Mouse (Mus musculus) layer of hippocampus, adult 2 months (tissue): ENCODE results near the gene Lrrc23. TPM values are rescaled to one million over a fixed set of nuclear protein-coding genes. Genes with fewer than 3 reads are reported as not detected.
A peak's percentile ranks its signal among the peaks of the same experiment; 100 is the strongest.
"Not testable (repeated sequence)": the region's sequence is repeated elsewhere in the genome, so short reads cannot be mapped to it uniquely, and the experiment has no call there.

Experiments used
- DNase-seq, 2 experiments: peaks; one replicate each; pipeline ENCODE4 v3.0.0; 2022; ENCODE audit warnings: low spot score in 2 of 2
- H3K27ac ChIP-seq: fragments of 200-600 bp; 2 replicates; pipeline ENCODE4 v1.8.1; 2022
- H3K4me3 ChIP-seq: fragments of 200-600 bp; 2 replicates; pipeline ENCODE4 v1.8.1; 2022; ENCODE audit warnings: mild to moderate bottlenecking
- CTCF ChIP-seq: fragments of 200-600 bp; conservative IDR thresholded peaks from 2 replicates; pipeline ENCODE4 v1.8.1; 2022; ENCODE audit warnings: antibody characterized with exemption, mild to moderate bottlenecking, moderate library complexity
- total RNA-seq, 2 experiments: library from RNA; stranded (reverse); gene quantifications; 2 replicates each; pipeline ENCODE4 v1.2.3; 2021

Gene Lrrc23
- total RNA-seq, 2 experiments from 2014 or later: 1.4 to 1.6 TPM

- DNase-seq: no peak
- TF ChIP-seq CTCF: no peak
- Histone ChIP-seq H3K27ac (no peak overlapping the region), H3K4me3 (no peak overlapping the region)
Measured at GRCm38 (mm10) chr6:124804341-124804740, 24.8 kb upstream of the Lrrc23 start.

- not testable (repeated sequence) for H3K4me3 ChIP-seq, DNase-seq, H3K27ac ChIP-seq
Measured at GRCm38 (mm10) chr6:124803691-124804090, 24.2 kb upstream of the Lrrc23 start.

- peak; percentile 27; the same call in 1 of the 2 replicates for TF ChIP-seq CTCF
- H3K27ac ChIP-seq: no peak overlapping the region
- DNase-seq: no peak
- H3K4me3 ChIP-seq: no peak overlapping the region
Measured at GRCm38 (mm10) chr6:124803061-124803460, 23.5 kb upstream of the Lrrc23 start.

- not testable (repeated sequence) for DNase-seq, H3K27ac ChIP-seq, H3K4me3 ChIP-seq
Measured at GRCm38 (mm10) chr6:124802400-124802799, 22.9 kb upstream of the Lrrc23 start.

GRCm38 (mm10) chr6:124796200-124796599, 16.7 kb upstream of the Lrrc23 start:
- Histone ChIP-seq H3K27ac (peak overlapping the region; percentile 39; the same call in 1 of the 2 replicates), H3K4me3 (no peak overlapping the region)
- TF ChIP-seq CTCF: no peak
- no peak for DNase-seq

- no peak for DNase-seq
- Histone ChIP-seq H3K4me3 (no peak overlapping the region), H3K27ac (peak overlapping the region; percentile 39; the same call in 1 of the 2 replicates)
- no peak for TF ChIP-seq CTCF
Measured at GRCm38 (mm10) chr6:124795781-124796180, 16.3 kb upstream of the Lrrc23 start.

- no peak for DNase-seq
- no peak overlapping the region for H3K4me3 ChIP-seq
- TF ChIP-seq CTCF: no peak
- H3K27ac ChIP-seq: no peak overlapping the region
Measured at GRCm38 (mm10) chr6:124791911-124792310, 12.4 kb upstream of the Lrrc23 start.

- no peak for DNase-seq
- TF ChIP-seq CTCF: no peak
- Histone ChIP-seq H3K27ac (no peak overlapping the region), H3K4me3 (no peak overlapping the region)
Measured at GRCm38 (mm10) chr6:124790121-124790520, 10.6 kb upstream of the Lrrc23 start.

GRCm38 (mm10) chr6:124789519-124789918, 10.0 kb upstream of the Lrrc23 start:
- no peak for DNase-seq
- no peak for TF ChIP-seq CTCF
- no peak overlapping the region for H3K27ac ChIP-seq
- no peak overlapping the region for H3K4me3 ChIP-seq

GRCm38 (mm10) chr6:124787722-124788121, 8.2 kb upstream of the Lrrc23 start:
- H3K4me3 ChIP-seq: no peak overlapping the region
- TF ChIP-seq CTCF: no peak
- no peak for DNase-seq
- H3K27ac ChIP-seq: no peak overlapping the region

GRCm38 (mm10) chr6:124786756-124787420, 7.4 kb upstream of the Lrrc23 start:
- peak overlapping the region; percentile 10; the same call in 1 of the 2 replicates for H3K27ac ChIP-seq
- no peak for DNase-seq
- TF ChIP-seq CTCF: no peak

GRCm38 (mm10) chr6:124782436-124782835, 2.9 kb upstream of the Lrrc23 start:
- no peak for TF ChIP-seq CTCF
- DNase-seq: no peak
- H3K4me3 ChIP-seq: no peak overlapping the region
- H3K27ac ChIP-seq: no peak overlapping the region

More at GRCm38 (mm10) chr6:124786756-124787420, 7.4 kb upstream of the Lrrc23 start:
- H3K4me3 ChIP-seq: no peak overlapping the region

GRCm38 (mm10) chr6:124780917-124781316, 1.4 kb upstream of the Lrrc23 start:
- peak overlapping the region; percentile 16; the same call in 1 of the 2 replicates for H3K27ac ChIP-seq
- DNase-seq: no peak
- TF ChIP-seq CTCF: no peak

GRCm38 (mm10) chr6:124779984-124780416, 473 bp upstream of the Lrrc23 start:
- Histone ChIP-seq H3K4me3 (peak overlapping the region; percentile 38), H3K27ac (peak overlapping the region; percentile 46; the same call in 1 of the 2 replicates)
- DNase-seq: no peak
- TF ChIP-seq CTCF: no peak

More at GRCm38 (mm10) chr6:124780917-124781316, 1.4 kb upstream of the Lrrc23 start:
- no peak overlapping the region for H3K4me3 ChIP-seq
